Mouse (Mus musculus): ENCODE data around the gene Crtc1. TPM values are rescaled to one million over a fixed set of nuclear protein-coding genes. Genes with fewer than 3 reads are reported as not detected.

Crtc1 gene
- polyA plus RNA-seq, 1 experiment from 2014 or later, result 57.4 TPM

DNA sequence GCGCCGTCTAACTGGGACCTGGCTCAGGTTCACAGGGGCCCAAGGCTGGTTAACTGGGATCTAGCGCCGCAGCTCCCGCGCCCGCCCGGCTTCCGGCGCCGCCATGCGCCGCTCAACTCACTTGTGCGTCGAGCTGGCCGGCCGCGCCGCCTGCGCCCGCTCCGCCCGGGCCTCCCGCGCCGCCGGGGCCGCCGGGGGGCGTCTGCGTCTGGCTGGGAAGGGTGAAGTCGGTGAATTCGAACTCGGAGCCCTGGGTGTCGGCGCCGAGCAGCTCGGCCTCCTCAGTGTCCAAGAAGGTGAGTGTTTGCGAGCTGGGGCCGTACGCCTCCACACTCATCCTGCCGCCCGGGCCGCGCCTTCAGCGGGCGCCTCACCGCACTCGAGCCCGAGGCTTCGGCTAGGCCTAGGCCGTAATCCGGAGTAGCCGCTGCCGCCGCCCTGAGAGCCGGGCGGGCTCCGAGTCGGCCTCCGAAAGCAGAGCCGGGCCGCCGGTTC, 86.7 kb downstream of the Crtc1 start:
- H3K4me1 ChIP-seq (replicated peaks), result peaks cover 56% of the 10 kb centered on the region
- WGBS, result under 1% methylated on average over 39 of the region's 64 CpGs
- ATAC-seq (ENCODE audit: low FRiP score, low read depth), result peak; percentile 52

DNA sequence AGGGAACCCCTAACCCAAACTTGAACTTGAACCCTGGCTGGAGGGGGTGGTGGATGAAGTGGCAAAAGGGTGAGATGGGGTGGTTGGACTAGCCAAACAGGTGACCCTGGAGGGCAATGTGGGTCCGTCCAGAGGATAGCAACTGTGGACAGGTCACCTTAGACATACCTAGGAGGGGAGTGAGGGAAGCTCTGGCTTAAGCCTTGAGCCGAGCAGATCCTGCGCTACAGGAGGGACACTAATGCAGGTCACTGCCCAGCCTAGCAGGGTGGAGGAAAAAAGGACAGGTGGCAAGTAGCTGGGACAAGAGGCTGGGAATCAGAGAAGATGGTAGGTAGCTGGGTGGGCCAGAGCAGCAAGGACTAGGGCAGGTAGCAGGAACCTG, 87.4 kb downstream of the Crtc1 start:
- Histone ChIP-seq H3K27me3 (no peaks in the 10 kb centered on the region), H3K27ac (replicated peaks) (peak overlapping the region; percentile 90; the same call in 1 of the 2 replicates), H3K36me3 (no peaks in the 10 kb centered on the region), H3K4me1 (replicated peaks) (peaks cover 56% of the 10 kb centered on the region), H3K4me2 (peak overlapping the region; percentile 99), H3K9ac (peak overlapping the region; percentile 100), H3K4me3 (peak overlapping the region; percentile 100), H3K9me3 (no peaks in the 10 kb centered on the region)
- no peak for ATAC-seq (ENCODE audit: low FRiP score, low read depth)
- WGBS, result 38% methylated on average over 3 of the region's 3 CpGs

More for the DNA sequence above, 86.7 kb downstream of the Crtc1 start:
- Histone ChIP-seq H3K27me3 (no peaks in the 10 kb centered on the region), H3K9me3 (no peaks in the 10 kb centered on the region), H3K4me2 (peak overlapping the region; percentile 99), H3K4me3 (peak overlapping the region; percentile 100), H3K27ac (replicated peaks) (peak overlapping the region; percentile 90), H3K9ac (peak overlapping the region; percentile 100), H3K36me3 (no peaks in the 10 kb centered on the region)

DNA sequence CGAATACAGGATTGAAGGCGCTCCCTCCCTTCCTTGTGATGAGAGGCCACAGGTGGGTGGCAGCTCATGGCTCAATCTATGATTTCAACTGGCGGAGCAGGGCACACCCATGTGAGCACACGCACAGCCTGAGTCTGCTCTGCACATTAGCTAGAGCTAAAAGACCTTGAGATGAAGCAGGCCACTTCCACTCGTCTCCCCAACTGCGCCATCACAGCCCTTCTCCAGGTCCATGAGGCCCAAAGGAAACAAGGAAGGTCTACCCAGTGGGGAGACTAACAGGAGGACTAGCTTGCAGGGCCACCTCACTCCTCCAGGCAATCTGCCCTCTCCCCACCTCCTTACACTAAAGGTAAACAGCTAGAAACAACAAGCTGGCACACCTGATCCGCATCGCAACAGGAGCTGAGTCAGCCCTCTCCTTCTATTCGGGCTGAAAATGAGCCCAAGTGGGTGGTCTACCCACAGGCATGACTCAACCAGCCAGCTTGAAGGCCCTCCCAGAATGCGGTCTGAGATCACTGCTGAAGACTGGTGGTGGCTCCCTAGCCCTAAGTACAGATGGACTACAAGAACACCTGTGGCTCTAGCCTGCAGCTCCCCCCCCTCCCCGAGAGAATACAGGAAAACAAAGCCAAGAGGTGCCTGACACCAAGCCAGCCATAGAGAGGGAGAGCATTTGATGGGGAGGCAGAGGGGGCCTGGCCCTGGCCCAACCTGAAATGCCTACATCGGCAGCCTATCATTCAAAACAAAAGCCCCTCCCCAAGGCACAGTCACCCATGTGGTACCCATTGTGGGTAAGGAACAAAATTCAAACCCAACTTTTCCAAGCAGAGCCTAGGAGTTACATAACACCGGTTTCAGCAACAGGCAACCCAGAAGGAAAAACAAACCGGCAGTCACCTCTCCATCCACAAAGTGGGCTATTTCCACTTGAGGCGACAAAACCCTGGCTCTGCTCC, 88.1 kb downstream of the Crtc1 start:
- 56% methylated on average over 15 of the region's 15 CpGs for WGBS
- no peaks in the 10 kb centered on the region for H3K9me3 ChIP-seq
- peak overlapping the region; percentile 99 for H3K4me2 ChIP-seq
- H3K27ac ChIP-seq (replicated peaks), result no peak overlapping the region
- peak overlapping the region; percentile 100 for H3K4me3 ChIP-seq
- peak overlapping the region; percentile 100 for H3K9ac ChIP-seq
- no peak for ATAC-seq (ENCODE audit: low FRiP score, low read depth)
- H3K4me1 ChIP-seq (replicated peaks), result peaks cover 56% of the 10 kb centered on the region
- H3K27me3 ChIP-seq, result no peaks in the 10 kb centered on the region
- no peaks in the 10 kb centered on the region for H3K36me3 ChIP-seq

DNA sequence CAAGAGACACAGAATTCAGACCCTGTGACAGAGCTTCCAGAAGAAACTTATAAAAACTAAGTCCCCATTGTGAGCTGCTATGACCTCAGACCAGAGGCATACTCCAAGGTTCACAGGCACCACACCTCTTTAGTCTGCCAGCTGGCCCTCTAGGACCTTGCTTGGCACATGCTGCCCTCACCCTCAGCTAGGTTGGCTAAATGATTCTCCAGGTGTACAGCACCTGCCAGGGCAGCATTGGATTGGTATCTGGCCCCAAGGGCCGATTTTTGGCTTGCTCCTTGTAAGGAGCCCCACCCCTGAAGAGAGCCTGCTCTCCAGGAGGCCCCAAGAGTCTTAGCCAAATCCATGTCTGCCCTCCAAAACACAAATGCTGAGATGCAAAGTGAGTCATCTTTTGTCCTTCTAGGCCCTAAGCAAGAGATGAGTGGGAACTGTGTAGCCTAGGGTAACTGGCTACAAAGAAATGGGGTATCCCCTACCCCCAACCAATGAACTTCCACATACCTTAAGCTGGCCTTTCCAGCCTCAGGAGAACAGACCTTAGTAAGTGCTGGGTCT, 91.4 kb downstream of the Crtc1 start:
- ATAC-seq (ENCODE audit: low FRiP score, low read depth), result no peak
- Histone ChIP-seq H3K4me2 (no peak overlapping the region), H3K9me3 (no peaks in the 10 kb centered on the region), H3K27me3 (no peaks in the 10 kb centered on the region), H3K27ac (replicated peaks) (no peak overlapping the region), H3K36me3 (peaks cover 5% of the 10 kb centered on the region; the same call in 1 of the 2 replicates), H3K4me1 (replicated peaks) (peaks cover 50% of the 10 kb centered on the region), H3K9ac (no peak overlapping the region), H3K4me3 (no peak overlapping the region)
- WGBS, result 73% methylated on average over 1 of the region's 1 CpGs

DNA sequence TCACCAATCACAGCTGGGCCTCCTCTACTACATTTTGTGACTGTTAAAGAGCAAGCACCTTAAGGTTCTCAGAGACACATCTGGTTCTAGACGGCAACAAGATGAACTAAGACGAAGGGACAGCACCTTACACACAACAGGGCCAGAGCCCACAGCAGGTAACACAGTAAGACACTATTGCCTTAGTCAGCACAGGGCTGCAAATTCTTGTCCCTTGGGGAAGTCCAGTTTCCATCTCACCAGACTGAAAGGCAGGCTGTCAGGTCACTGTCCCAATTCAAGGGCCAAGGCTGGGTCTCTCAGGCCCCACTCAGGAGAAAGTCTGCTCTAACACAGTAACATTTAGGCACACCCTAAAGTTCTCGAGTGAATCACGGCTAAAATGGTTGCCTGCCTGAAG, 91.9 kb downstream of the Crtc1 start:
- Histone ChIP-seq H3K9me3 (no peaks in the 10 kb centered on the region), H3K36me3 (peaks cover 8% of the 10 kb centered on the region; the same call in 1 of the 2 replicates), H3K4me2 (no peak overlapping the region), H3K27me3 (no peaks in the 10 kb centered on the region), H3K27ac (replicated peaks) (no peak overlapping the region), H3K4me3 (no peak overlapping the region), H3K4me1 (replicated peaks) (peaks cover 50% of the 10 kb centered on the region), H3K9ac (no peak overlapping the region)
- ATAC-seq (ENCODE audit: low FRiP score, low read depth), result no peak
- WGBS, result 87% methylated on average over 4 of the region's 4 CpGs

DNA sequence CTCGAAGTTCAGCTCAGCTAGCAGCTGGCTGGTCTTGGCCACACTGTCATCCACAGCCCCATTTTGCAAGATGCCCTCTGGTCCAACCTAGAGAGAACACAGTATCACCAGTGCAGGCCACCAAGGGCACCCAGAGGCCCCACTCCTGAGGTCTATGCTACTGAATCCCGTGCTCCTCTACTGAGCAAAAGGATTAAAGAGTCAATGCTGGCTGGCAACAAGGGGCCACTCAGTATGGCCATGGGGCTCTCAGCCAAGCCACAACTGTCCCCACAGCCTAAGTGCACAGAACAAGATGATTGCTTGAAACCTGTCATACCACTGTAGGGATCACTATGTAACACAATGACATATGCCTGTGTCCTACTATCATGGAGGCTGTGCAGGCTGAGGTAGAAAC, 95.1 kb downstream of the Crtc1 start:
- no peak overlapping the region for H3K4me2 ChIP-seq
- H3K4me3 ChIP-seq, result no peak overlapping the region
- no peak for ATAC-seq (ENCODE audit: low FRiP score, low read depth)
- peaks cover 19% of the 10 kb centered on the region; the same call in 1 of the 2 replicates for H3K4me1 ChIP-seq (replicated peaks)
- H3K9me3 ChIP-seq, result no peaks in the 10 kb centered on the region
- no peak overlapping the region for H3K27ac ChIP-seq (replicated peaks)
- H3K9ac ChIP-seq, result no peak overlapping the region
- whole genome bisulfite sequencing, result 92% methylated on average over 2 of the region's 2 CpGs
- H3K36me3 ChIP-seq, result peaks cover 37% of the 10 kb centered on the region
- H3K27me3 ChIP-seq, result no peaks in the 10 kb centered on the region

DNA sequence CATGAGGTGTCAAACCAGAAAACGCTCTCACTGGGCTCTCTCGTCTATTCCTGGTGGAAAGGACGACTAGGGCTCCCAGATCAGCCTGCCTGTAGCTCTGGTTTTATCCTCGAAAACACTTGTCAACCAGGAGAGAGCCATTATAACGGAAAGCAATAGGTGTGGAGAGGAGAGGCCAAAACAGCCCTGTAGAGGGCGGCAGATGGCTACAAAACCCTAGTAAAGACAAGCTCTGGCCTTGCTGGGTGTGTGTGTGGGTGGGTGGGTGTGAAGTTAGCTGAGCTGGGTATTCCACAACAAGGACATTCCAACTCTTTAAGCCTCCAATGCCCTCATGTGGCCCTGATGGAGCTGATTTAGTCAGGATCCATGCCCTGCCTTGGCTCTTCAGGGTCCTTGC, 95.7 kb downstream of the Crtc1 start:
- H3K4me1 ChIP-seq (replicated peaks), result peaks cover 13% of the 10 kb centered on the region; the same call in 1 of the 2 replicates
- no peak overlapping the region for H3K4me3 ChIP-seq
- no peak overlapping the region for H3K9ac ChIP-seq
- WGBS, result 66% methylated on average over 6 of the region's 6 CpGs
- peaks cover 43% of the 10 kb centered on the region for H3K36me3 ChIP-seq
- no peaks in the 10 kb centered on the region for H3K27me3 ChIP-seq
- ATAC-seq (ENCODE audit: low FRiP score, low read depth), result peak; percentile 57
- no peak overlapping the region for H3K4me2 ChIP-seq
- H3K27ac ChIP-seq (replicated peaks), result no peak overlapping the region
- no peaks in the 10 kb centered on the region for H3K9me3 ChIP-seq

DNA sequence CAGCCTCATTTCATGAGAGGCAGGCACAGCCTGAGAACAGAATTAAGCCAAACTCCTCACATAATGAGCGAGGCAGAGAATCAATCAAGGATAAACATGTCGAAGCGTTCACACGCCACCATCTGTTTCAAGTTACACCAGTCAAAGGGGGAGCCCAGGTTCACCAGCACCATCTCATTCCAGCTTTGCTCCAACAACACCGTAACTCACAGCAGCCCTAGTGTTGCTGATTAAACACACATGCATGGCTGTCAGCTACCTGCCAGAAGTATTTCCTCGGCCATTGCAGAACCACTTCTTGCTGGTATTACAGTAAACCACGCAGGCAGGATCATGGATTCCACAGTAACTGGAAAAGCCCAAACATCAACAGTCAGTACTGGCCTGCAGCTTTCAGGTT, 96.3 kb downstream of the Crtc1 start:
- Histone ChIP-seq H3K4me1 (replicated peaks) (peaks cover 7% of the 10 kb centered on the region; the same call in 1 of the 2 replicates), H3K4me3 (no peak overlapping the region), H3K4me2 (no peak overlapping the region), H3K9ac (no peak overlapping the region), H3K27ac (replicated peaks) (no peak overlapping the region), H3K27me3 (no peaks in the 10 kb centered on the region), H3K9me3 (no peaks in the 10 kb centered on the region), H3K36me3 (peaks cover 49% of the 10 kb centered on the region)
- no peak for ATAC-seq (ENCODE audit: low FRiP score, low read depth)
- WGBS, result 77% methylated on average over 7 of the region's 7 CpGs

DNA sequence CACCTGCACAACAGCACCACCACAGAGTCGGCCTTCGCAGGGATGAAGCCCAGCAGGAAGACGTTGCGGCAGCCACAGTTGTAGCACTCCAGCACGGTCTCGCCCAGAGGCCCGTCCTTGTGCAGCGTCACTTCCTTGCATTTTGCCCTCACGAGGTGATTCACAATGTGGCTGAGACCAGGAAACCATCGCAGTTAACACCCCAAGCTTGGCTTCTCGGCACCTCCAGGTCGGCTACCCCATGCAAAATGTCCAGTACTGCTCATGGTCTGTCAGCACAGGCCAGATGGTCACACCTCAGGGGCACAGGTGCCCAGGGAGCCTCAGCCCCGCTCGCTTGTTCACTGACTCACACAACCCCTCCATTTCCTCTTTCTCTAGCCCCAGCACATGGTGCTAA, 97.4 kb downstream of the Crtc1 start:
- no peak overlapping the region for H3K4me3 ChIP-seq
- no peak overlapping the region for H3K9ac ChIP-seq
- H3K27me3 ChIP-seq, result no peaks in the 10 kb centered on the region
- ATAC-seq (ENCODE audit: low FRiP score, low read depth), result no peak
- H3K4me2 ChIP-seq, result no peak overlapping the region
- no peaks in the 10 kb centered on the region for H3K9me3 ChIP-seq
- H3K27ac ChIP-seq (replicated peaks), result no peak overlapping the region
- 93% methylated on average over 14 of the region's 14 CpGs for WGBS
- 0 out of 2 replicates have a peak, but pooled peaks cover 4% of the 10 kb centered on the region for H3K4me1 ChIP-seq (replicated peaks)
- peaks cover 60% of the 10 kb centered on the region for H3K36me3 ChIP-seq

DNA sequence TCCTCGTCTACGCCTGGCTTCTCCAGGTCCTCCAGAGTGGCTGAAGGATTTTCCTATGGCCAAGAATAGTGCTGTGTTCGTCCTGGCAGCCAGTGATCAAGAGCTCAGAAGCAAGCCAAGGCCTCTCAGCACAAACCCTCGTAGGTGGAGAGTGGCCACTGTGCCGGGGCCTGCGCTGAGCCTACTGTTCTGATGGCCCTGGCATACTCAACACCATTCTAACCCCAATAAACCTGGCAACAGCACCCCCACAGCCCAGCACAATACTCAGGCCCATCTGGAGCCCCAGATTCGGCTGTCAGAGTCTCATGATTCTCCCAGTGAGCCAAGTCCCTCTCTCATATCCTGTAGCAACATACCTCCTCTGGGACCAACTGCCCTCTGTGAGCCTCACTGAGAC, 98.7 kb downstream of the Crtc1 start:
- Histone ChIP-seq H3K9me3 (no peaks in the 10 kb centered on the region), H3K9ac (no peak overlapping the region), H3K4me2 (no peak overlapping the region), H3K27ac (replicated peaks) (no peak overlapping the region), H3K36me3 (peaks cover 73% of the 10 kb centered on the region), H3K4me1 (replicated peaks) (0 out of 2 replicates have a peak, but pooled peaks cover 4% of the 10 kb centered on the region), H3K4me3 (no peak overlapping the region), H3K27me3 (no peaks in the 10 kb centered on the region)
- 94% methylated on average over 7 of the region's 7 CpGs for WGBS
- ATAC-seq (ENCODE audit: low FRiP score, low read depth), result no peak

DNA sequence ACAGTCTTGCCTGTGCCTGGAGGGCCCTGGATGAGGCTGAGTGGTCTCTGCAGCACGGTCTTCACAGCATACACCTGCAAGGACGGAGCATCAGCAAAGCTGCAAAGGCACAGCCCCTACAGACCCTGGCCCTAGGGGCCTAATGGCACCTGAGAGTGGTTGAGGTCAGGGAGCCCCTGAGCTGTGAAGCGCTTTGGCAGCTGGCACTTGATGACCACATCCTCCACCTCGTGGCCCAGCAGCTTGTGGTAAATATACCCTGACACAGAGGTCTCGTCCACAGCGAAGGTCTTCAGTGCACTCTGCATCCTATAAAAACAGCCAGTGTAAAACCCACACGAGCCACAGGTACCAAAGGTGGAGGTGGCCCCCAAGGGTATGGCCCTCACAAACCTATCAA, 100.4 kb downstream of the Crtc1 start:
- Histone ChIP-seq H3K9me3 (no peaks in the 10 kb centered on the region), H3K4me3 (no peak overlapping the region), H3K27me3 (no peaks in the 10 kb centered on the region), H3K4me1 (replicated peaks) (0 out of 2 replicates have a peak, but pooled peaks cover 1% of the 10 kb centered on the region), H3K27ac (replicated peaks) (no peak overlapping the region), H3K4me2 (no peak overlapping the region), H3K36me3 (peaks cover 90% of the 10 kb centered on the region), H3K9ac (no peak overlapping the region)
- whole genome bisulfite sequencing, result 95% methylated on average over 7 of the region's 7 CpGs
- no peak for ATAC-seq (ENCODE audit: low FRiP score, low read depth)

DNA sequence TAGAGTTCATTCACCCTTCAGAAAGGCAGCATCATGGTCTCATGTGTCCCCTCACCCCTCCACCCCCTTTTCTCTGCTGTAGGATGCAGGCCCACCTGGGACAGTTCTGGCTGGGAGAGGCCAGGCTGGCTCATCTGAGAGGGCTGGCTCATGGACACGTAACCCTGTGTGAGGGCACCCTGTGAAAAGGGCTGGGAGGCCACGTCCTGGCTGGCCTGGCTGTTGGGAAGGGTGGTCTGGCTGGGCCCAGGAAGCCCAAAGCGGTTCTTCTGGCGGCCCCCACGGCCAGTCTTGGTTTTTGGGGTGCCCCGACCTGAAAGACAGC, 106.5 kb downstream of the Crtc1 start:
- 96% methylated on average over 6 of the region's 6 CpGs for WGBS
- no peaks in the 10 kb centered on the region for H3K9me3 ChIP-seq
- H3K27me3 ChIP-seq, result no peaks in the 10 kb centered on the region
- H3K4me2 ChIP-seq, result no peak overlapping the region
- H3K36me3 ChIP-seq, result peaks cover 69% of the 10 kb centered on the region
- H3K27ac ChIP-seq (replicated peaks), result no peak overlapping the region
- no peak for ATAC-seq (ENCODE audit: low FRiP score, low read depth)
- no peak overlapping the region for H3K9ac ChIP-seq
- no peak overlapping the region for H3K4me3 ChIP-seq
- H3K4me1 ChIP-seq (replicated peaks), result peaks cover 25% of the 10 kb centered on the region
